In genomic region chr17:5110159-5110558, GRCm38 (mm10) we compare ENCODE assay signal across 23 mouse cellular contexts.
DNase-seq lines count a peak whose midpoint lies in the region; ATAC-seq lines count a peak whose summit lies in the region.
"Had no signal": no experiment of that assay in that cellular context is flagged by ENCODE, and none has a peak within 500 bp of the region (broad histone marks: within the 10 kb centered on the region; RNA-seq: fewer than 3 reads in every experiment).

No protein-coding gene starts in this region.

- H3K9me3 ChIP-seq in heart, embryonic 12.5 days (replicated peaks) = no peaks in the 10 kb centered on the region
- no peaks in the 10 kb centered on the region for H3K9me3 ChIP-seq in liver, embryonic 11.5 days (ENCODE audit: control insufficient read depth, low read length)
- no peaks in the 10 kb centered on the region for H3K9me3 ChIP-seq in liver, embryonic 12.5 days (replicated peaks)
- H3K9me3 ChIP-seq in liver, embryonic 15.5 days (replicated peaks) = no peaks in the 10 kb centered on the region
- H3K9me3 ChIP-seq: embryonic facial prominence, embryonic 12.5 days; embryonic facial prominence, embryonic 15.5 days; heart, embryonic 10.5 days; heart, embryonic 15.5 days; hindbrain, embryonic 12.5 days; hindbrain, embryonic 15.5 days had no signal

- H3K27me3 ChIP-seq in heart, embryonic 12.5 days (replicated peaks) = peaks cover 3% of the 10 kb centered on the region; the same call in 1 of the 2 replicates
- no peaks in the 10 kb centered on the region for H3K27me3 ChIP-seq in liver, embryonic 11.5 days (replicated peaks; ENCODE audit: control insufficient read depth, insufficient read depth, low read length)
- H3K27me3 ChIP-seq in liver, embryonic 12.5 days (replicated peaks) = no peaks in the 10 kb centered on the region
- H3K27me3 ChIP-seq in liver, embryonic 15.5 days = no peaks in the 10 kb centered on the region
- H3K27me3 ChIP-seq: embryonic facial prominence, embryonic 12.5 days; embryonic facial prominence, embryonic 15.5 days; heart, embryonic 15.5 days; hindbrain, embryonic 12.5 days; hindbrain, embryonic 15.5 days had no signal

- H3K9ac ChIP-seq in heart, embryonic 12.5 days = no peak overlapping the region
- H3K9ac ChIP-seq in liver, embryonic 11.5 days (ENCODE audit: low read depth, low read length) = no peak overlapping the region
- H3K9ac ChIP-seq in liver, embryonic 12.5 days = peak overlapping the region; percentile 2; the same call in 1 of the 2 replicates
- H3K9ac ChIP-seq in liver, embryonic 15.5 days = no peak overlapping the region
- H3K9ac ChIP-seq: embryonic facial prominence, embryonic 12.5 days; embryonic facial prominence, embryonic 15.5 days; forebrain, postnatal 0 days; heart, embryonic 15.5 days; hindbrain, embryonic 12.5 days; hindbrain, embryonic 15.5 days had no signal

- H3K4me3 ChIP-seq in heart, embryonic 12.5 days = no peak overlapping the region
- no peak overlapping the region for H3K4me3 ChIP-seq in liver, embryonic 11.5 days (ENCODE audit: low read depth, low read length)
- H3K4me3 ChIP-seq in liver, embryonic 12.5 days = no peak overlapping the region
- no peak overlapping the region for H3K4me3 ChIP-seq in liver, embryonic 15.5 days (replicated peaks)
- H3K4me3 ChIP-seq: embryonic facial prominence, embryonic 12.5 days; embryonic facial prominence, embryonic 15.5 days; gastrocnemius, adult 2 months; heart, adult 2 months; heart, embryonic 10.5 days; heart, embryonic 15.5 days; hindbrain, embryonic 12.5 days; hindbrain, embryonic 15.5 days had no signal

- intact Hi-C loops in heart, postnatal 14 days (cut with DNase I) = no loop called here

- peaks cover 49% of the 10 kb centered on the region for H3K4me1 ChIP-seq in heart, embryonic 12.5 days (replicated peaks)
- peaks cover 55% of the 10 kb centered on the region for H3K4me1 ChIP-seq in liver, embryonic 11.5 days (replicated peaks; ENCODE audit: control insufficient read depth, insufficient read depth, low read length)
- peaks cover 80% of the 10 kb centered on the region for H3K4me1 ChIP-seq in liver, embryonic 12.5 days
- peaks cover 81% of the 10 kb centered on the region for H3K4me1 ChIP-seq in liver, embryonic 15.5 days (replicated peaks)

- H3K36me3 ChIP-seq in heart, embryonic 12.5 days = 0 out of 2 replicates have a peak, but pooled peaks cover 4% of the 10 kb centered on the region
- H3K36me3 ChIP-seq in liver, embryonic 11.5 days (ENCODE audit: control insufficient read depth, insufficient read depth, low read length) = no peaks in the 10 kb centered on the region
- H3K36me3 ChIP-seq in liver, embryonic 12.5 days = no peaks in the 10 kb centered on the region
- no peaks in the 10 kb centered on the region for H3K36me3 ChIP-seq in liver, embryonic 15.5 days (replicated peaks)
- H3K36me3 ChIP-seq: embryonic facial prominence, embryonic 15.5 days; heart, embryonic 10.5 days; heart, embryonic 15.5 days; hindbrain, embryonic 12.5 days; hindbrain, embryonic 15.5 days had no signal

- peak; percentile 77 for ATAC-seq in heart, embryonic 12.5 days (ENCODE audit: insufficient number of reproducible peaks, low FRiP score)
- ATAC-seq in liver, embryonic 11.5 days (replicated peaks; ENCODE audit: low FRiP score) = peak; percentile 78
- peak; percentile 72 for ATAC-seq in liver, embryonic 12.5 days
- ATAC-seq in liver, embryonic 15.5 days (ENCODE audit: insufficient read depth) = peak; percentile 56
- no peak for ATAC-seq in megakaryocyte-erythroid progenitor cell, adult 5-6 weeks (replicated peaks; ENCODE audit: low FRiP score, low TSS enrichment, poor library complexity, severe bottlenecking)
- ATAC-seq: CD4-positive, CD25-positive, alpha-beta regulatory T cell, adult 4 months; forebrain, embryonic 14.5 days; forebrain, postnatal 0 days had no signal

- no peak overlapping the region for H3K27ac ChIP-seq in heart, embryonic 12.5 days (ENCODE audit: poor library complexity, severe bottlenecking)
- H3K27ac ChIP-seq in liver, embryonic 11.5 days (ENCODE audit: low read depth, low read length) = peak overlapping the region; percentile 25
- peak overlapping the region; percentile 89 for H3K27ac ChIP-seq in liver, embryonic 12.5 days
- peak overlapping the region; percentile 93 for H3K27ac ChIP-seq in liver, embryonic 15.5 days (replicated peaks)
- H3K27ac ChIP-seq: embryonic facial prominence, embryonic 12.5 days; embryonic facial prominence, embryonic 15.5 days; gastrocnemius, adult 2 months; heart, adult 2 months; heart, embryonic 10.5 days; heart, embryonic 15.5 days; hindbrain, embryonic 12.5 days; hindbrain, embryonic 15.5 days had no signal

- no peak overlapping the region for H3K4me2 ChIP-seq in heart, embryonic 12.5 days
- no peak overlapping the region for H3K4me2 ChIP-seq in liver, embryonic 11.5 days
- peak overlapping the region; percentile 35 for H3K4me2 ChIP-seq in liver, embryonic 12.5 days
- peak overlapping the region; percentile 21; the same call in 1 of the 2 replicates for H3K4me2 ChIP-seq in liver, embryonic 15.5 days
- H3K4me2 ChIP-seq: embryonic facial prominence, embryonic 12.5 days; embryonic facial prominence, embryonic 15.5 days; heart, embryonic 15.5 days; hindbrain, embryonic 12.5 days; hindbrain, embryonic 15.5 days had no signal

- DNase-seq in heart, postnatal 14 days = no peak
- no peak for DNase-seq in liver, embryonic 11.5 days (ENCODE audit: low spot score)
- no peak for DNase-seq in urinary bladder, postnatal 36 days (ENCODE audit: low spot score in 2 of 2)
- DNase-seq: adrenal gland, adult 2 months; adrenal gland, postnatal 14 days; cerebellum, adult 8-10 months; forebrain, postnatal 0 days; gastrocnemius, adult 2 months; gastrocnemius, postnatal 14 days; heart, adult 2 months; heart, postnatal 10 days had no signal

- 40% methylated on average over 4 of the region's 4 CpGs for WGBS in heart, embryonic 12.5 days
- WGBS in liver, embryonic 11.5 days = 60% methylated on average over 4 of the region's 4 CpGs
- WGBS in liver, embryonic 12.5 days (ENCODE audit: insufficient replicate concordance) = 37% methylated on average over 4 of the region's 4 CpGs
- 50% methylated on average over 4 of the region's 4 CpGs for WGBS in liver, embryonic 15.5 days (ENCODE audit: insufficient replicate concordance)

Comparison
In these comparisons a context has a peak if more than half of its experiments do, and no peak if none do; other contexts are left out.
1. H3K4me2 ChIP-seq: peak in liver, embryonic 12.5 days (single experiment) and liver, embryonic 15.5 days (single experiment); none in heart, embryonic 12.5 days (single experiment) and liver, embryonic 11.5 days (single experiment).